ENCODE assay signal across 8 mouse cellular contexts in the genomic region with DNA sequence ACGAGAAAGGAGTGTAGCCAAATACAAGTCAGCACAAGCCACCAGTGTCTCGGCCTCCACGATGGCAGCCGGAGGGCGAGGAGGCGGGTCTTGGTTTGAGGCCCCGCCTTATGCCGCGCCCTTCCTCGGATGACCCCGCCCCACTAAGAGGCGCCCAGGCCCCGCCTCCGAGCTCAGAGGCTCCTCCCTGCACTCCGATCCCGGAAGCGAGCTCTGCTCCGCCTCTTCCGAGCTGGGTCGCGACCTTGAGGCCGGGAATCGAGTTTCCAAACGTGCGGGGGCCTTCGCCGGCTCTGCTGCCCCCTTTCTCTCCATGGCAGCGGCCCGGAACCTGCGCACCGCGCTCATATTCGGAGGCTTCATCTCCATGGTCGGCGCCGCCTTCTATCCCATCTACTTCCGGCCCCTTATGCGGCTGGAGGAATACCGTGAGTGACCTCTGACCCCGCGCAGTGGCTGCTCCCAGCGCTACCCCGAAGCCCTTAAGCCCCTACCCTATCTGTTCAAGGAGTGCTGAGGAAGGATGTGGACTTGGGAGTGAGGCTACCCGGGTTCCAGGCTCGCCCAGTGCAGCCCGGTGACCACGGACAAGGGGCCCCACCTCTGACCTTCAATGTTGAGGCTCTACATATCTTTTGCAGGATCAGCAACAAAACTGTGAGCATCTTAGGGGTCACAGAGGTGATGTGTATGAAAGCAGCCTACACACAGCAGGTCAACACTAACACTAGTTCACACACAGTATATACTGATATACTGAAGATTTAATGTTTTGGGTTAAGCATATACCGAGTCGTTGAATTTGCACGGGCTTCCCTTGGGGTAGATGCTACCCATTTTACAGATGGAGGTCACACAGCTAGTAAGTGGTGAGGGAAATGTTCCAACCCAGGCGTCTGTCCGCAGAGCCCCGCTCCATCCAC. TPM values are rescaled to one million over a fixed set of nuclear protein-coding genes. Genes with fewer than 3 reads are reported as not detected.
A peak's percentile ranks its signal among the peaks of the same experiment; 100 is the strongest.
DNase-seq lines count a peak whose midpoint lies in the region; ATAC-seq and TF ChIP-seq lines count a peak whose summit lies in the region.

TSS of gene Smim20 (plus strand) at position 153 of the 923 bp plus-strand sequence.

- H3K27me3 ChIP-seq in MEL (ENCODE audit: control insufficient read depth in 1 of 2, insufficient read depth in 2 of 2, low read length in 2 of 2): no peaks in the 10 kb centered on the region
- no peaks in the 10 kb centered on the region for H3K27me3 ChIP-seq in cerebellum, adult 2 months (ENCODE audit: control insufficient read depth, insufficient read depth, low read length)
- H3K27me3 ChIP-seq in forebrain, postnatal 0 days (ENCODE audit: insufficient read depth, low read length): no peaks in the 10 kb centered on the region

- H3K9me3 ChIP-seq in MEL (replicated peaks; ENCODE audit: insufficient read depth, low read length): no peaks in the 10 kb centered on the region
- H3K9me3 ChIP-seq in forebrain, postnatal 0 days (ENCODE audit: low read length): no peaks in the 10 kb centered on the region

- peak within 1 kb of the TSS; percentile 66 for H3K4me2 ChIP-seq in forebrain, postnatal 0 days (ENCODE audit: low read depth)

- TF ChIP-seq RAD21 in MEL (IDR thresholded peaks at IDR 0.05; ENCODE audit: low read depth, low read length): no peak

- H3K79me2 ChIP-seq in MEL (ENCODE audit: control insufficient read depth, insufficient read depth, low read length, poor library complexity): peaks cover 30% of the 10 kb centered on the region

- peak; percentile 97 for ATAC-seq in forebrain, postnatal 0 days

- WGBS in cerebellum, adult 2 months: 15% methylated on average over 53 of the region's 53 CpGs
- WGBS in forebrain, postnatal 0 days: 17% methylated on average over 53 of the region's 53 CpGs

- TF ChIP-seq CTCF in MEL (IDR thresholded peaks at IDR 0.05 in 2 of 3, conservative IDR thresholded peaks at IDR 0.05 in 1 of 3; ENCODE audit: control insufficient read depth in 1 of 3, insufficient read depth in 1 of 3, low read depth in 2 of 3, low read length in 3 of 3, poor library complexity in 1 of 3, severe bottlenecking in 1 of 3): no peak
- no peak for TF ChIP-seq CTCF in cerebellum, adult 2 months (IDR thresholded peaks at IDR 0.05; ENCODE audit: borderline replicate concordance, insufficient read depth, low read depth, low read length)
- TF ChIP-seq CTCF in forebrain, postnatal 0 days (IDR thresholded peaks at IDR 0.05; ENCODE audit: low read depth): no peak

- peaks cover 16 to 39% of the 10 kb centered on the region in 2 experiments for H3K4me1 ChIP-seq in MEL (ENCODE audit: control insufficient read depth in 1 of 2, insufficient read depth in 2 of 2, low read length in 2 of 2)
- peaks cover 16% of the 10 kb centered on the region for H3K4me1 ChIP-seq in cerebellum, adult 2 months (ENCODE audit: control insufficient read depth, insufficient read depth, low read length)
- peaks cover 6% of the 10 kb centered on the region; the same call in 1 of the 2 replicates for H3K4me1 ChIP-seq in forebrain, postnatal 0 days (ENCODE audit: insufficient read depth)

- DNase-seq in MEL (ENCODE audit: low read depth, low spot score): peak; percentile 89
- peak; percentile 82 to 85 for DNase-seq in cerebellum, adult 2 months
- DNase-seq in forebrain, postnatal 0 days: peak; percentile 87
- DNase-seq in heart, postnatal 4 days: peak; percentile 89
- DNase-seq in layer of hippocampus, postnatal 10 days (ENCODE audit: low spot score in 2 of 2): peak; percentile 80 to 86
- DNase-seq in lung, postnatal 10 days: peak; percentile 87
- DNase-seq in ovary, postnatal 36 days (ENCODE audit: low spot score): peak; percentile 88
- DNase-seq in thymus, postnatal 25 days: peak; percentile 91

- TF ChIP-seq POLR2A in MEL (IDR thresholded peaks at IDR 0.05; ENCODE audit: control insufficient read depth in 1 of 2, insufficient read depth in 1 of 2, low read depth in 1 of 2, low read length in 2 of 2, poor library complexity in 1 of 2): peak in 1 of 2 experiments; percentile 79; a peak in 2 of 4 replicates
- TF ChIP-seq POLR2A in cerebellum, adult 2 months (IDR thresholded peaks at IDR 0.05; ENCODE audit: borderline replicate concordance, insufficient read depth, low read length): peak; percentile 45; the same call in 1 of the 2 replicates

- peak within 1 kb of the TSS; percentile 77 to 92 for H3K4me3 ChIP-seq in MEL (ENCODE audit: control insufficient read depth in 1 of 2, insufficient read depth in 1 of 2, low read depth in 2 of 2, low read length in 2 of 2)
- H3K4me3 ChIP-seq in cerebellum, adult 2 months (replicated peaks; ENCODE audit: insufficient read depth, low read depth, low read length): peak within 1 kb of the TSS; percentile 87
- peak within 1 kb of the TSS; percentile 55 for H3K4me3 ChIP-seq in forebrain, postnatal 0 days (ENCODE audit: low read depth, low read length)

- H3K9ac ChIP-seq in MEL (ENCODE audit: control insufficient read depth, low read depth, low read length, poor library complexity, severe bottlenecking): peak within 1 kb of the TSS; percentile 95
- peak within 1 kb of the TSS; percentile 70 for H3K9ac ChIP-seq in forebrain, postnatal 0 days

- H3K36me3 ChIP-seq in MEL (ENCODE audit: control insufficient read depth in 1 of 2, insufficient read depth in 2 of 2, low read length in 2 of 2): peaks cover 0 to 36% of the 10 kb centered on the region in 2 experiments; a peak in 2 of 4 replicates
- no peaks in the 10 kb centered on the region for H3K36me3 ChIP-seq in forebrain, postnatal 0 days (ENCODE audit: insufficient read depth)

- TF ChIP-seq EP300 in MEL (IDR thresholded peaks at IDR 0.05; ENCODE audit: low read depth in 1 of 2, low read length in 2 of 2): no peak

- H3K27ac ChIP-seq in MEL (ENCODE audit: control insufficient read depth, low read depth, low read length): peak within 1 kb of the TSS; percentile 89
- peak within 1 kb of the TSS; percentile 48 for H3K27ac ChIP-seq in cerebellum, adult 2 months (ENCODE audit: insufficient read depth, low read length)
- H3K27ac ChIP-seq in forebrain, postnatal 0 days (ENCODE audit: low read depth, low read length): peak within 1 kb of the TSS; percentile 64; the same call in 1 of the 2 replicates

TF ChIP-seq in MEL, 35 proteins besides CTCF, POLR2A, EP300 and RAD21 (continues in another document):
- TF ChIP-seq CHD2 (IDR thresholded peaks at IDR 0.05; ENCODE audit: low read length) (no peak), SMC3 (IDR thresholded peaks at IDR 0.05; ENCODE audit: low read depth, low read length) (no peak), POLR2AphosphoS2 (IDR thresholded peaks at IDR 0.05; ENCODE audit: low read length) (peak; percentile 54; the same call in 1 of the 2 replicates), TBP (IDR thresholded peaks at IDR 0.05; ENCODE audit: low read depth, low read length) (peak; percentile 26; the same call in 1 of the 2 replicates), NRF1 (IDR thresholded peaks at IDR 0.05; ENCODE audit: insufficient read depth, low read depth, low read length, poor library complexity, severe bottlenecking) (no peak), E2F4 (IDR thresholded peaks at IDR 0.05; ENCODE audit: borderline replicate concordance, low read depth, low read length) (no peak), MYB (IDR thresholded peaks at IDR 0.05; ENCODE audit: low read depth, low read length) (no peak), TAL1 (IDR thresholded peaks at IDR 0.05; ENCODE audit: low read length) (no peak), MXI1 (IDR thresholded peaks at IDR 0.05; ENCODE audit: low read depth, low read length) (no peak; the same call in 1 of the 2 replicates), JUND (IDR thresholded peaks at IDR 0.05; ENCODE audit: low read depth, low read length) (no peak), ZMIZ1 (IDR thresholded peaks at IDR 0.05; ENCODE audit: low read depth, low read length) (no peak), POLR2AphosphoS5 (IDR thresholded peaks at IDR 0.05; ENCODE audit: borderline replicate concordance, low read depth, low read length) (no peak), ETS1 (IDR thresholded peaks at IDR 0.05; ENCODE audit: low read depth, low read length) (no peak), ELF1 (IDR thresholded peaks at IDR 0.05; ENCODE audit: low read depth, low read length) (peak; percentile 95), ZNF384 (IDR thresholded peaks at IDR 0.05; ENCODE audit: low read depth, low read length) (no peak), USF1 (IDR thresholded peaks at IDR 0.05; ENCODE audit: low read depth, low read length) (no peak), MAFK (IDR thresholded peaks at IDR 0.05; ENCODE audit: borderline replicate concordance, low read depth, low read length) (no peak), RCOR1 (IDR thresholded peaks at IDR 0.05; ENCODE audit: low read depth, low read length) (peak; percentile 27; the same call in 1 of the 2 replicates), USF2 (IDR thresholded peaks at IDR 0.05; ENCODE audit: borderline replicate concordance in 1 of 2, insufficient read depth in 1 of 2, low read depth in 1 of 2, low read length in 2 of 2) (no peak), TCF12 (IDR thresholded peaks at IDR 0.05; ENCODE audit: low read depth, low read length) (peak; percentile 35), BHLHE40 (IDR thresholded peaks at IDR 0.05; ENCODE audit: borderline replicate concordance, low read depth, low read length) (no peak), MAZ (IDR thresholded peaks at IDR 0.05; ENCODE audit: low read depth, low read length) (no peak), HCFC1 (IDR thresholded peaks at IDR 0.05; ENCODE audit: low read depth, low read length) (peak; percentile 73), MYC (IDR thresholded peaks at IDR 0.05; ENCODE audit: low read depth, low read length) (no peak), KAT2A (conservative IDR thresholded peaks at IDR 0.05; ENCODE audit: low read depth, low read length) (no peak), SIN3A (IDR thresholded peaks at IDR 0.05; ENCODE audit: low read length) (no peak; the same call in 1 of the 2 replicates), MEF2A (IDR thresholded peaks at IDR 0.05; ENCODE audit: extremely low read depth, insufficient replicate concordance, low read depth, low read length, poor library complexity, severe bottlenecking) (no peak), NELFE (IDR thresholded peaks at IDR 0.05; ENCODE audit: low read depth, low read length) (peak; percentile 78)

RNA-seq across cellular contexts. Expression of gene Smim20, which starts in this region (rescaled TPM):
- total RNA-seq in MEL (2012; rRNA removed): 54.5 and 56.6 TPM in 2 replicates
- polyA plus RNA-seq in MEL (2012; ENCODE audit: insufficient read depth in 1 of 2, insufficient read length in 2 of 2, low read depth in 1 of 2, low replicate concordance in 2 of 2, missing spikeins in 1 of 2): 10 to 100 TPM in 1 of 2 experiments, not detected in 1; 57.7 TPM
- 63.4 and 64.5 TPM in 2 replicates for polyA plus RNA-seq in cerebellum, adult 2 months (2012; rRNA removed)
- total RNA-seq in forebrain, postnatal 0 days (2014; rRNA removed): 45.0 and 53.1 TPM in 2 replicates
- polyA plus RNA-seq in forebrain, postnatal 0 days (2015; fragmentation: Nextera tagmentation; extraction: Ambion mirVana): 75.2 and 82.4 TPM in 2 replicates
- 100 to 1,000 TPM in 1 of 2 experiments, 10 to 100 TPM in 1; 92.9 to 102 TPM for total RNA-seq in heart, postnatal 4 days (2021)
- total RNA-seq in layer of hippocampus, postnatal 10 days (2021): 10 to 100 TPM; 29.2 to 36.5 TPM

Comparison
In these comparisons a context has a peak if more than half of its experiments do, and no peak if none do; other contexts are left out.
1. Peak in every context shown above with its lines: DNase-seq, ATAC-seq, H3K4me3 ChIP-seq and H3K27ac ChIP-seq.